Mouse (Mus musculus) gastrocnemius, postnatal 36 days (tissue): ENCODE results near the gene Gm11084. TPM values are rescaled to one million over a fixed set of nuclear protein-coding genes. Genes with fewer than 3 reads are reported as not detected.
"Not testable (repeated sequence)": the region's sequence is repeated elsewhere in the genome, so short reads cannot be mapped to it uniquely, and the experiment has no call there.

ENCODE experiments used
- DNase-seq, 2 experiments: peaks; one replicate each; pipeline ENCODE4 v3.0.0; 2022
- intact Hi-C: fragments of 180-260 bp; cut with DNase I; formaldehyde crosslinking; loops from one replicate; pipeline ENCODE4 v1.15.1; 2025
- total RNA-seq, 2 experiments: library from RNA; stranded (reverse); gene quantifications; 2 replicates each; pipeline ENCODE4 v1.2.3; 2021

Gm11084 gene
- total RNA-seq, 2 experiments from 2014 or later, result not detected

- peak; percentile 28 to 34 for DNase-seq
- intact Hi-C loops, result no loop called here
Measured at GRCm38 (mm10) chr2:72995346-72996097, 9.0 kb upstream of the Gm11084 start.

- intact Hi-C loops, result no loop called here
- DNase-seq, result no peak
Measured at GRCm38 (mm10) chr2:72994165-72994564, 7.6 kb upstream of the Gm11084 start.

- intact Hi-C loops, result no loop called here
- no peak for DNase-seq
Measured at GRCm38 (mm10) chr2:72992497-72992896, 6.0 kb upstream of the Gm11084 start.

DNA sequence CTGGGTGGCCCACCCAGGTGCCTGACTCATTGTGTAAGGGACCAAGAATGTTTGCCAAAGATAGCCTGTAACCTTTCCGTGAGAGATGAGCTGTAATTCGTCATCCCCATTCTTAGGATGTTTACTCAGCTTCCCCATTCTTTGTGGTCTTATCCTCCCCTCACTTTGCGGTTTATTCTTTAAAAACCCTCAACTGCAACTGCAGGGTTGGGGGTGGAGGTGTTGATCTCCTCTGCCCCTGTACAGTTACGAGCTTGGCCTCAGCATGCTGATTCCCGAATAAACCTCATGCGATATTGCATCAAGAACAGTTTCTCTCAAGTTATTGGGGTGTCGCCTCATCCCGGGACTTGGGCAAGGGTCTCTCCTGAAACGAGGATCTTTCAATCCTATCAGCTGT lies 2.4 kb upstream of the Gm11084 start:
- DNase-seq, intact Hi-C loops: not testable (repeated sequence)

- intact Hi-C loops, result loop anchor here (2.0 kb wide), 1 partner anchor 73 kb away; no protein-coding TSS in a partner anchor
- no peak for DNase-seq
Measured at GRCm38 (mm10) chr2:72985516-72985915, 1.0 kb downstream of the Gm11084 start.

DNA sequence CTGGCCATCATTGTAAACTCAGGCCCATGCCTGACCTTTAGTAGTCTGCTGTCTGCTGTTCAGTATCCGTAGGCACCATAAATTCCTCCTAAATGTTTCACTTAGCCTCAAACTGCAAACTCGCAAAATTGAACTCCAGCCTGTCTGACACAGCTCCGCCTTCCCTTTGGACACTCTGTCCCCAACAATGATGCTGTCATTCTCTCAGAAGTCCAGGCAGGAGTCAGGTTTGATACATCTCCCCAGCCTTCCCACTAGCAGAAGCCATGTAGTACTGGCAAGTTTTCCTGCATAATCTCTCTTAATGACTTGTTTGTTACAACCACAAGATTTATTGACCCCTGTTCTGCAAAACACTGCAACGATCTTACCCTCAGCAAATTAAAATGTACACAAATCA lies 1.7 kb downstream of the Gm11084 start:
- intact Hi-C loops, result loop anchor here (2.0 to 5.0 kb wide), 2 partner anchors 62 to 74 kb away; no protein-coding TSS in a partner anchor
- DNase-seq, result no peak

- intact Hi-C loops, result loop anchor here (5.0 kb wide), 1 partner anchor 64 kb away; no protein-coding TSS in a partner anchor
- DNase-seq, result no peak
Measured at GRCm38 (mm10) chr2:72983211-72983610, 3.3 kb downstream of the Gm11084 start.

DNA sequence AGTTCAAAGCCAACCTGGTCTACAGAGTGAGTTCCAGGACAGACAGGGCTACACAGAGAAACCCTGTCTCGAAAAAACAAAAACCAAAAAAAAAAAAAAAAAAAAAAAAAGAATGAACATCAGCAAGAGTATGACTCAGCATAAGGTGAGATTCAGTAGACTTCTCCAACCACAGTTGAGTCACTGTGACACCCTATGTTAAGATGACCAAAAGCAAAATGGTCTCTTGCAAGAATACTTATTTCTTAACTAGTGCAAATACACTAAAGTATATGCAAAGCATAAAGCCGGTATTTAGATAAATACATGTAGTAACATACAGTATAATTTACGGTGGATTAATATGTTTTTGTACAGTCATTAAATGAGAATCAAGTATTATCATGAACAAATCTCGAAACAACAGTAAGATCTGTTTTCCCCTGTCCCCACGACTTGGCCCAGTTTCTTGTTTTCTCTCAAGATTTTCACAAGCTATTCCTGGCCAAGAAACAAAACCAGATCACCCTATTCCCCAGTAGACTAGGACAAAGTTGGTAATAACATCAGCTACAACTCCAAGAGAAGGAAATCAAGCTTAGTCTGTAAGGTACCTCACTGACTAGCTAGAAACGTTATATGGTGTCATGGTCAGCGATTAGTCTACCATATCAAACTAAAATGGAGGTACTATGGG lies 4.3 kb downstream of the Gm11084 start:
- intact Hi-C loops, result loop anchor here (5.0 kb wide), 1 partner anchor 65 kb away; no protein-coding TSS in a partner anchor
- no peak for DNase-seq

DNA sequence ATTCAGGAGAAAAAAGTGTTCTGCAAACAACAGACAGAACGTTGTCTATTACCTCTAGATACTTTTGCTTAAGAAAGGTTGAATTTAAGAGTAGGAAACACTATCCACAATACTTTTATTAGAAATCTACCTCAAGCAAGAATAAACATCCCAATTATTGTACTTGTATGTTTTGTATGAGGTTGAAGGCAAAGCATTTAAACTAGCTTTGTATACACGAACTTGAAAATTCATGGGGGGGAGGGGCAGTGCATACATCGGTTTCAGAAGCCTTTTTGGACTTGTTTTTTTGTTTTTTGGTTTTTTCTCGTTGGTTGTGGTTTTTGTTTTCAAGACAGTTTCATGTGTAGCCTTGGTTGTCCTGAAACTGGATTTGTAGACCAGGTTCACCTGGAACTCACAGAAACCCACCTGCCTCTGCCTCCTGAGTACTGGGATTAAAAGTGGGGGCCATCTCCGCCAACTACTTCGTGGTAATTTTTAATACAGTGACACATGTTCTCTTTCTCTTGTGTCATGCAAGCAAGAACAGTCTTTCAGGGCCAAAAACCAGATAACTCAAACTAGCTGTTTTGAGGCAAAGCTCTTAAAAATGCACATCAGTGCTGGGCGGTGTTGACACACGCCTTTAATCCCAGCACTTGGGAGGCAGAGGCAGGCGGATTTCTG lies 4.9 kb downstream of the Gm11084 start:
- intact Hi-C loops, result loop anchor here (5.0 kb wide), 1 partner anchor 66 kb away; no protein-coding TSS in a partner anchor
- no peak for DNase-seq

DNA sequence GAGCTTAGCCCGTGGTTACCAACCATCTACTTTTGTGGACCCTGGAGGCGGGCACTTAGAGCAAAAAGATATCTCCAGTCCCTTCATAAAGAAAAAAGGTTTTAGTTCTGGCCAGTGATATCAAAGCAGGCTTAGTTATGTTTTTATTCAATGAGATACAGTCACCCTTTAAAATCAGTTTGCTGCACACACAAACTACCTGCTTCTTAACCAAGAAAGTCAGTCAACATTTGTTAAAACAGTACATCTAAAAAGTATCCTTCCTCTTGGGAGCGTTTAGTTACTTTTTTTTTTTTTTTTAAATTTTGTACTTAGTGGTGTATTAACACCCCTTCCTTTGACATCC lies 5.5 kb downstream of the Gm11084 start:
- intact Hi-C loops, result loop anchor here (5.0 kb wide), 1 partner anchor 66 kb away; no protein-coding TSS in a partner anchor
- DNase-seq, result no peak

- intact Hi-C loops, result loop anchor here (5.0 kb wide), 1 partner anchor 67 kb away; no protein-coding TSS in a partner anchor
- peak; percentile 95 for DNase-seq
Measured at GRCm38 (mm10) chr2:72980337-72981074, 6.0 kb downstream of the Gm11084 start, which contains the start of gene Sp3. TSS of gene Sp3 (minus strand) at chr2:72980446.

DNA sequence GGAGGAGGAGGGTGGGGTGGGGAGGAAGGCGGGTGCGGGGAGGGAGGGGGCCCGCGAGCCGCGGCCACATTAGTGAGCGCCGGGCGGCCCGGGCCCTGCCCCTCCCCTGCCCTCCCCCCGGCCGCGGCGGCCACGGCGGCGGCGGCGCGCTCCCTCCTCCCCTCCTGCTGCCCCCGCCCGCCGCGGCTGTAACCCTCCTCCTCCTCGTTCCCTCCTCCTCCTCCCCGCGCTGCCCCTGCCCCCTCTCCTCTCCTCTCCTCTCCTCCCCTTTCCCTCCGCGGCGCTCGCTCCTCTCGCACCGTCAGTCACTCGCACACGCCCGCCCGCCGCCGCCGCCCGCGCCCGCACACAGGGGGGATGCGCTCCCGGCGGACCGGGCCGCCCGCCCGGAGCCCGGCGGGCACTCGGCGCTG lies 6.9 kb downstream of the Gm11084 start:
- intact Hi-C loops, result loop anchor here (5.0 kb wide), 1 partner anchor 68 kb away; no protein-coding TSS in a partner anchor
- peak; percentile 71 to 85 for DNase-seq

DNA sequence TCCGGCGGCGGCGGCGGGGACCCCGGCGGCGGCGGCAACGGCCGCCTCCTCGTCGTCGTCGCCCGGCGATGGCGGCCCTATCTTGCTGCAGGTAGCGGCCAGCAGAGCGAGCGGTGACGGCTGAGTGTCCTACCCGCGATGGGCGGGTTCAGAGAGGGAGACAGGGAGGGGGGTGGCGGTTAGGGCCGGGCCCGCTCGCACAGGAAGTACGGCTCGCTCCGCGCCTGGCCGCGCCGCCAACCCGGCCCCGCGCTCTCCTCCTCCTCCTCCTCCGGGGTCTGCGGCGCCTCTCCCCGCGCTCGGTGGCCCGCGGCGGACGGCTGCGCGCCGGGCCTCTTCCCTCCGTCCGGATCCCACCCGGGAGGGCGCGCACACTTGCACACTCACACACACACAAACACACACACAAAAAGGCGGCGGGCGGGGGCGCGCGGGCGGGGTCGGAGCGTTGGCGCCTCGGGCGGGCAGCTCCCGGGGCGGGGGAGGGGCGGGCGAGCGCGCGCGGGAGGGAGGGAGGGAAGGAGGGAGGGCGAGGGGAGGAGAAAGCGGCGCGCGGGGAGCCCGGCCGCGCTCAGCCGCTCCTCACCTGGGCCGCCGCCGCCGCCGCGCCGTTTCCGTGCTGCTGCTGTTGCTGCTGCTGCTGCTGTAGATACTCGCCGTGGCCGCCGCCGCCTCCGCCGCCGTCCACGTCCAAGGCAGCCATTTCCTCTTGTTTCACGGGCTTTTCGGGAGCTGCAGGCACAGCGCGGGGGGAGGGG lies 7.4 kb downstream of the Gm11084 start:
- intact Hi-C loops, result no loop called here
- peak; percentile 85 to 88 for DNase-seq

- DNase-seq, result peak in 1 of 2 experiments; percentile 33
- intact Hi-C loops, result no loop called here
Measured at GRCm38 (mm10) chr2:72978473-72978872, 8.0 kb downstream of the Gm11084 start.

DNA sequence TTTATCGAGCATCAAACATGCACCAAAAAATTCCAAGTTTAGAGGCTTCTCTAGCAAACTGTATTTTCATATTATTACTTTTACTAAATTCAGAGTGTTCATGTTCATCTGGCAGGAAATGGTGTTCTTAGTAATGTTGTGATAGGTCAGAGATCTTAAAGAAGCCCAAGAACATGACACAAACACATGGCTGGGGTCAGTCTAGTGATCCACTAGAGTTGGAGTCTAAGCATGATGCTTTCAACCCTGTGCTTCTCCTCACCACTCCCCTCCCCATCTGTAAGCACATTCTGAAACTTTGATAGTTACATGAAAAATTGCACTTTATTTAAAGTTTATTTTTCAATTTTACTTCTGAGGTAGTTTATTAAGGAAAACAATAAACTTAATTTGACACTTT lies 9.2 kb downstream of the Gm11084 start:
- DNase-seq, result no peak
- intact Hi-C loops, result no loop called here

GRCm38 (mm10) chr2:72976036-72976435 lies 10.5 kb downstream of the Gm11084 start:
- no peak for DNase-seq
- intact Hi-C loops, result no loop called here

- intact Hi-C loops, result no loop called here
Measured at GRCm38 (mm10) chr2:72970831-72971230, 15.7 kb downstream of the Gm11084 start.

DNA sequence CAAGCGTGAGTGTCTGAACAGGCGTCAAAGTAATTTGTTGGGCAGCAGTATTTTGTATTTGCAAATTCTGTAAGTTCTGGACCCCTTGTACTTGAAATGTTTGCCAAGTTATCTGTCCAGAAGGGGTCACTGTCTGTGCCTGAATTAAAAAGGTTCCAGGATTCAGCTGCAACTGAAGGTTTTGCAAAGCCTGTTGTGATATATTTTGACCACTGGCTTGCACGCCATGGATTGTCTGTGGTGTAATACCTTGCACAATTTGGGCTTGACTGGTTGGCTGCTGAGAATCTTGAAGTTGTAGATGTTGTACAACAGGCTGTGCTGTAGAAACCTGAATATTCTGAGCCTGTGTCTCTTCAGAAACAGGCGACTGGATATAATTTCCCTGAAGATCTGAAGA lies 16.2 kb downstream of the Gm11084 start:
- no peak for DNase-seq
- intact Hi-C loops, result no loop called here

More at GRCm38 (mm10) chr2:72970831-72971230, 15.7 kb downstream of the Gm11084 start:
- no peak for DNase-seq

- intact Hi-C loops, result no loop called here
Measured at GRCm38 (mm10) chr2:72968536-72968935, 18.0 kb downstream of the Gm11084 start.

More at GRCm38 (mm10) chr2:72968536-72968935, 18.0 kb downstream of the Gm11084 start:
- no peak for DNase-seq
